Mouse (Mus musculus) CH12.LX (cell line): Measurements from ENCODE around the gene Plxnb2.

ENCODE experiments used
- BHLHE40 ChIP-seq: IDR thresholded peaks from 2 replicates; pipeline ENCODE4 v1.6.1; 2011; ENCODE audit warnings: mild to moderate bottlenecking, low read depth, low read length, improper control_type of control experiment
- CTCF ChIP-seq, 2 experiments: IDR thresholded peaks in 1 of 2; conservative IDR thresholded peaks in 1 of 2; 2 replicates each; pipeline ENCODE4 v1.5.1; 2011 to 2012; ENCODE audit warnings: low read depth in 2 of 2, low read length in 2 of 2, improper control_type of control experiment in 1 of 2, inconsistent platforms in 1 of 2, mild to moderate bottlenecking in 1 of 2, moderate library complexity in 1 of 2
- EP300 ChIP-seq: IDR thresholded peaks from 2 replicates; pipeline ENCODE4 v1.6.1; 2011; ENCODE audit warnings: low read length, improper control_type of control experiment
- GABPA ChIP-seq: IDR thresholded peaks from 2 replicates; pipeline ENCODE4 v1.6.1; 2012; ENCODE audit warnings: low read depth, low read length, improper control_type of control experiment, inconsistent platforms; ENCODE audit not compliant: insufficient replicate concordance
- HCFC1 ChIP-seq: IDR thresholded peaks from 2 replicates; pipeline ENCODE4 v1.6.1; 2012; ENCODE audit warnings: low read depth, mild to moderate bottlenecking, inconsistent platforms, low read length, improper control_type of control experiment
- MAFK ChIP-seq: IDR thresholded peaks from 2 replicates; pipeline ENCODE4 v1.6.1; 2011; ENCODE audit warnings: low read length, improper control_type of control experiment; ENCODE audit not compliant: insufficient replicate concordance
- POLR2A ChIP-seq: IDR thresholded peaks from 2 replicates; pipeline ENCODE4 v1.6.1; 2011; ENCODE audit warnings: low read depth, mild to moderate bottlenecking, improper control_type of control experiment, low read length
- USF2 ChIP-seq: conservative IDR thresholded peaks from 2 replicates; pipeline ENCODE4 v1.6.1; 2011; ENCODE audit warnings: low read depth, low read length, improper control_type of control experiment
- ZC3H11A ChIP-seq: IDR thresholded peaks from 2 replicates; pipeline ENCODE4 v1.6.1; 2012; ENCODE audit warnings: low read depth, mild to moderate bottlenecking, inconsistent platforms, low read length, improper control_type of control experiment

- TF ChIP-seq CTCF (conservative IDR thresholded peaks at IDR 0.05 in 1 of 2, IDR thresholded peaks at IDR 0.05 in 1 of 2; ENCODE audit: low read depth in 2 of 2, low read length in 2 of 2) = no peak
- TF ChIP-seq EP300 = no peak
- TF ChIP-seq USF2 = no peak
- TF ChIP-seq BHLHE40 = no peak
- no peak for TF ChIP-seq MAFK
- TF ChIP-seq GABPA = no peak
- TF ChIP-seq POLR2A = no peak
- no peak for TF ChIP-seq ZC3H11A
- TF ChIP-seq HCFC1 = no peak
These were observed 477 bp downstream of the Plxnb2 start for GRCm38 (mm10) chr15:89180081-89180541.
